Mouse (Mus musculus) midbrain, embryonic 10.5 days (tissue): ENCODE measurements around the gene Cdk2ap2. TPM values are rescaled to one million over a fixed set of nuclear protein-coding genes. Genes with fewer than 3 reads are reported as not detected.
"Not testable (repeated sequence)": the region's sequence is repeated elsewhere in the genome, so short reads cannot be mapped to it uniquely, and the experiment has no call there.

Source experiments
- DNase-seq: peaks from one replicate; pipeline ENCODE4 v3.0.0-alpha.2; 2017; ENCODE audit warnings: low spot score
- H3K27ac ChIP-seq: fragments of 300-500 bp; sonication (generic); replicated peaks from 2 replicates; pipeline ENCODE4 v1.5.1; 2016; ENCODE audit warnings: mild to moderate bottlenecking
- H3K27me3 ChIP-seq: fragments of 300-500 bp; sonication (generic); 2 replicates; pipeline ENCODE4 v1.6.1; 2016; ENCODE audit warnings: low read depth, mild to moderate bottlenecking; ENCODE audit not compliant: poor library complexity, severe bottlenecking
- H3K36me3 ChIP-seq: fragments of 300-500 bp; sonication (generic); 2 replicates; pipeline ENCODE4 v1.6.1; 2016; ENCODE audit warnings: mild to moderate bottlenecking, moderate library complexity
- H3K4me1 ChIP-seq: fragments of 300-500 bp; sonication (generic); 2 replicates; pipeline ENCODE4 v1.6.1; 2016
- H3K4me3 ChIP-seq: fragments of 300-500 bp; sonication (generic); 2 replicates; pipeline ENCODE4 v1.5.1; 2016; ENCODE audit warnings: mild to moderate bottlenecking, moderate library complexity
- H3K9me3 ChIP-seq: fragments of 300-500 bp; sonication (generic); replicated peaks from 2 replicates; pipeline ENCODE4 v1.6.1; 2016; ENCODE audit warnings: mild to moderate bottlenecking
- WGBS: fragments of 180-500 bp; shearing (Covaris S2); methylation state at CpG from one replicate; pipeline ENCODE4 v1.1.7; 2016; 5-methylcytosine and 5-hydroxymethylcytosine counted together
- polyA plus RNA-seq: library from polyadenylated mRNA; unstranded; fragments of >200 nt; fragmentation: Nextera tagmentation; extraction: Ambion mirVana; gene quantifications from 2 replicates; pipeline ENCODE4 v1.2.1, GENCODE M21; 2016

The Cdk2ap2 gene
- 76.2 and 82.5 TPM in 2 replicates for polyA plus RNA-seq

DNA sequence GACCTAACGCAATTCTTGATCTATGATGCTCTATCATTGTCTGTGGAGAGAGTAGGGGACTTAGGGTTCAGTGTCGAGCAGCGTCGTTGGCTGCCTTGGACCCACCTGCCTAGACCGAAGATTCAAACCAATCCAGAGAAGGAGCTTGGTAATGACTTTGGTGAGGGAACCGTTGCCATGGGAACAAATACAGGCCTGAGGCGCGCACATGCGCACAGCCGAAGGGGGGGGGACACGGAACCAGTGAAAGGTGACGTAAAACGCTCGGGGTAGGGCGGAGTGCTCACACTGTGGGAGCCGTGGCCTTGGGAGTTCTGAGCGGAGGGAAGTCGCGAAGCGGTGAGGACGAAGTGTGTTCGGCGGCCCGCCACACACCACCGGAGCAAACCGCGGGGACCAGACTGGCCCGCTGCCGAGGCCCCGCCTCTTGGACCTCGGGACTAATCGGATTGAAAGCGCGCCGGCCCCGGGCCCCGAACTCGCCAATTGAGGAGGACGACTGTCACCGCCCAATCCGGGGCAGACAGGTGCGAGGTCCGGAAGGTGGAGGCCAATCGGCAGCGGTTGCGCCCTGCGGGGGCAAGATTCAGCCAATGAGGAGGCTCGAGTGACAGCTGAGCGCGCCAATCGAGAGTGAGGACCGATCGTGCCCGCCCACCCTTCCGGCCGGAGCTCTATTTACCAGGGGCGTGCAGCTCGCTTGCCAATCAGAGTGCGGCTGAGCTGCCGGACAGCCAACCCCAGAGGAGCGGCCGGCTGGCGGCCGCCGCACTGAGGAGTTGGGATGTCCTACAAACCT is at the start of gene Cdk2ap2:
Gene Cdk2ap2 (plus strand): TSS at position 541 of the 799 bp plus-strand sequence.
- Histone ChIP-seq H3K4me3 (peak within 1 kb of the TSS; percentile 70), H3K27me3 (peaks cover 29% of the 10 kb centered on the region), H3K9me3 (no peaks in the 10 kb centered on the region; the same call in 1 of the 2 replicates), H3K4me1 (peaks cover 58% of the 10 kb centered on the region), H3K36me3 (no peaks in the 10 kb centered on the region), H3K27ac (peak within 1 kb of the TSS; percentile 93)
- DNase-seq = peak; percentile 99
- under 1% methylated on average over 65 of the region's 65 CpGs for WGBS

DNA sequence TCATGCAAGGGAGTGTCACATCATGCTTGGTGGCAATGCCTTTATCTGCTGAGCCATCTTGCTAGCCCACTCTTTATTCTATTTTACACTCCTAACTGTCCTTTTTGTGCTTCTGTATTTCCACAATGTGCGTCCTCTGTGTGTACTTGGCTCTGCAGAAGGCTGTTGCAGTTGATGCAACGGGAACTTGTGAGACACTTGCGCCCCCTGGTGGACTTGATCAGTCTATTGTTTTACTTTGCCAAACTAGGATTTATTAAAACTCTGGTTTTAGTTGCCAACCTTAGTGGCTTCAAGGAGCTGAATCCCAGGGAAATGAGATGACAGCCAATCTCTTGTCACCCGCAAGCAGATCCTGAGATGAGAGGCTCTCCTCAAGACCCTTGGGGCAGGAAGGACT is 49.1 kb upstream of the Cdk2ap2 start:
- no peak overlapping the region for H3K27ac ChIP-seq
- 19% methylated on average over 4 of the region's 4 CpGs for WGBS
- H3K4me1 ChIP-seq = 0 out of 2 replicates have a peak, but pooled peaks cover 2% of the 10 kb centered on the region
- H3K4me3 ChIP-seq = no peak overlapping the region
- H3K27me3 ChIP-seq = no peaks in the 10 kb centered on the region
- no peaks in the 10 kb centered on the region for H3K9me3 ChIP-seq
- no peaks in the 10 kb centered on the region for H3K36me3 ChIP-seq
- DNase-seq = peak; percentile 76

DNA sequence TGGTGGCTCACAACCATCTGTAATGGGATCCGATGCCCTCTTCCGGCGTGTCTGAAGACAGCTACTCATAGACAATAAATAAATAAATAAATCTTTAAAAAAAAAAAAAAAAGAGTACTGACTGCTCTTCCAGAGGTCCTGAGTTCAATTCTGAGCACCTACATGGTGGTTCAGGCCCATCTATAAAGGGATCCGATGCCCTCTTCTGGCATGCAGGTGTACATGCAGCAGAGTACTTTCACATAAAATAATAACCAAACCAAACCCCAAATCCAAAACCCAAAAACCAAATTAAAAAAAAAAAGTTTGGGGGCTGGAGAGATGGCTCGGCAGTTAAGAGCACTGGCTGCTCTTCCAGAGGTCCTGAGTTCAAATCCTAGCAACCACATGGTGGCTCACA is 47.9 kb upstream of the Cdk2ap2 start:
- not testable (repeated sequence) for H3K27ac ChIP-seq, H3K9me3 ChIP-seq, H3K36me3 ChIP-seq, DNase-seq, H3K27me3 ChIP-seq, H3K4me3 ChIP-seq, H3K4me1 ChIP-seq
- WGBS = 80% methylated on average over 5 of the region's 5 CpGs

DNA sequence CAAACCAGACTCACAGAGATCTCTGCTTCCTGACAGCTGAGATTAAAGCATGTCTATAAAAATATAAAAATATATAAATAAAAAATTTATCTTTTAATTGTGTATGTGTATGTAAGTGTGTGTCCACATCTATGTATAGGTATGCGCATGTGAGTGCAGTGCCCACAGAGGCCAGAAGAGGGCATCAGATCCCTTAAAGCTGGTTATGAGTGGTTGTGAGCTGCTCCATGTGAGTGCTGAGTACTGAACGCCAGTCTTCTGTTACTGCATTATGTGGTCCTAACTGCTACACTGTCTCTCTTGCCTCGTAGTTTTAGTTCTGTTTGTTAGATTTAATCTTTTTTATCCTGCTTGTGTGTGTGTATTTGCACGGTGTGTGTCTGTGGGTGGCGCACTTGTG is 46.0 kb upstream of the Cdk2ap2 start:
- Histone ChIP-seq H3K4me1 (peaks cover 3% of the 10 kb centered on the region; the same call in 1 of the 2 replicates), H3K9me3 (no peaks in the 10 kb centered on the region), H3K27ac (no peak overlapping the region), H3K27me3 (no peaks in the 10 kb centered on the region), H3K36me3 (no peaks in the 10 kb centered on the region), H3K4me3 (no peak overlapping the region)
- WGBS = 95% methylated on average over 5 of the region's 5 CpGs
- no peak for DNase-seq

DNA sequence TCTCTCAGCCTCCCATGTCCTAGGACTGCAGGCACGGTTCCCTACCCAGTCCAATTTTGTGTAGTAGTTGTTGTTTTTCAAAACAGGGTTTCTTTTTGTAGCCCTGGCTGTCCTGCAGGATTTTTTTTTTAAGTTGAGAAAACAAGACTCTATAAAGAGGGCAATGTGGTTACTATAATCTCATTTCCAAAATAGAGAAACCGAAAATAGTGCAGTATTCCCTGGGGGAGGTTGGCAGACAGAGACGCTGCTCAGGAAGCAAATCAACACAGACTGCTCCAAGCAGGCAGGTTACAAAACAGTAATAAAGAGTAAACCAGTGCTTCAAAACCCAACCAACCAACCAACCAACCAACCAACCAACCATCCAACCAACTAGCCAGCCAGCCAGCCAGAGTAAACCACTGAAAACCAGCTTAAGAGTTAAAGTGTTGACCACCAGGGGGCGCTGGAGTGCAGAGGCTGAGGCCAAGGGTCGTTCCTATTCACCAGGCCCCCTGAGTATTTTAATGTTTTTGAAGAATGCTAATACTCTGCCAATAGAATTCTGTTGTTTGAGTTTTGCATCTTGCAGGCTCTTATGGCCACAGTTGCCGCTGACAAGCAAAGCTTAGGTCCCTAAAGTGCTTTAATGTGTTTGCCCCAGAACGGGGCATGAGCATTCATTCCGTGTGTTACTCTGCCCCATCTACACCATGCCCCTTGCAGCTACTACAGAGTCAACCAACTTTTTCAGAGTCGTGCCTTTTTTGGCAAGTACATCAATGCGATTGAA is 45.1 kb upstream of the Cdk2ap2 start:
- DNase-seq = peak; percentile 67
- Histone ChIP-seq H3K4me3 (no peak overlapping the region), H3K4me1 (peaks cover 11% of the 10 kb centered on the region), H3K9me3 (no peaks in the 10 kb centered on the region), H3K27me3 (no peaks in the 10 kb centered on the region), H3K36me3 (no peaks in the 10 kb centered on the region), H3K27ac (no peak overlapping the region)
- 53% methylated on average over 10 of the region's 10 CpGs for WGBS

DNA sequence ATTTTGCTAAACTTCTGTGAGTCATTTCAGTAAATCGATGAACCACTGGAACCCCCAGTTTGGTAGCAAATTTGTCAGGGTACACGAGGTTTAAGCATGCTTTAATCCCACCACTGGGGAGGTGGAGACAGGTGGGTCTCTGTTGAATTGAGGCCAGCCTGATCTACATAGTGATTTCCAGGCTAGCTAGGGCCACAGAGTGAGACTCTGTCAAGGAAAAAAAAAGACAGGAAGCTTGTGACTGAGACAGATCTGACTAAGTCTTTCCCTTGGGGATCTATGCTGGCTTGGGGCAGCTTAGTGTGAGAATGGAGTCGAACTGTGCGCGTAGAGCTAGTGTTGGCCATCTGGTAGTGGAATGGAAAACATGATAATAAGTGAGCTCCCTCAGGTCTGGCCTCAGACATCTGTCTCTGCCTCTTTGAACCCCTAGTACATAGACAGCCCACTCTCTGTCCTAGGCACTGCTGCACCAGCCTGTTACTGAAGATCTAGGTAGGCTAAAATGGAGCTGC is 44.4 kb upstream of the Cdk2ap2 start:
- no peak for DNase-seq
- Histone ChIP-seq H3K36me3 (no peaks in the 10 kb centered on the region), H3K9me3 (no peaks in the 10 kb centered on the region)

DNA sequence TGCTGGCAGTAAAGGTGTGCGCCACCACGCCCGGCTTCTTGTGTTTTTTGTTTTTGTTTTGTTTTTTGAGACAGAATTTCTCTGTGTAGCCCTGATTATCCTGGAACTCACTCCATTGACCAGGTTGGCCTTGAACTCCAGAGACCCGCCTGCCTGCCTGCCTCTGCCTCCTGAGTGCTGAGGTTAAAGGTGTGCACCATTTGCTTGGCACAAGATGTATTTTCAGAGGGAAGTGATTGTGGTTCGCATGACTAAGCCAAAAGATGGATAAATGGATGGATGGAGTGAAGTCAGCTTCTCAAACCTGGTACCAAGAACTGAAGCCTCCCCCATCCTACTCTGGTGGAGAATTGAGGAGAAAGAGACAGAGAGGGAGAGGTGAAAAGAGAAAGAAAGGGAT is 42.4 kb upstream of the Cdk2ap2 start:
- WGBS = 87% methylated on average over 5 of the region's 5 CpGs
- H3K9me3 ChIP-seq = no peaks in the 10 kb centered on the region
- no peak overlapping the region for H3K4me3 ChIP-seq
- H3K36me3 ChIP-seq = no peaks in the 10 kb centered on the region
- H3K27ac ChIP-seq = no peak overlapping the region
- H3K4me1 ChIP-seq = peaks cover 12% of the 10 kb centered on the region
- no peak for DNase-seq
- no peaks in the 10 kb centered on the region for H3K27me3 ChIP-seq

More for the DNA sequence above, 44.4 kb upstream of the Cdk2ap2 start:
- WGBS = 84% methylated on average over 5 of the region's 5 CpGs
- Histone ChIP-seq H3K27me3 (no peaks in the 10 kb centered on the region), H3K4me3 (no peak overlapping the region), H3K27ac (no peak overlapping the region), H3K4me1 (peaks cover 12% of the 10 kb centered on the region)

DNA sequence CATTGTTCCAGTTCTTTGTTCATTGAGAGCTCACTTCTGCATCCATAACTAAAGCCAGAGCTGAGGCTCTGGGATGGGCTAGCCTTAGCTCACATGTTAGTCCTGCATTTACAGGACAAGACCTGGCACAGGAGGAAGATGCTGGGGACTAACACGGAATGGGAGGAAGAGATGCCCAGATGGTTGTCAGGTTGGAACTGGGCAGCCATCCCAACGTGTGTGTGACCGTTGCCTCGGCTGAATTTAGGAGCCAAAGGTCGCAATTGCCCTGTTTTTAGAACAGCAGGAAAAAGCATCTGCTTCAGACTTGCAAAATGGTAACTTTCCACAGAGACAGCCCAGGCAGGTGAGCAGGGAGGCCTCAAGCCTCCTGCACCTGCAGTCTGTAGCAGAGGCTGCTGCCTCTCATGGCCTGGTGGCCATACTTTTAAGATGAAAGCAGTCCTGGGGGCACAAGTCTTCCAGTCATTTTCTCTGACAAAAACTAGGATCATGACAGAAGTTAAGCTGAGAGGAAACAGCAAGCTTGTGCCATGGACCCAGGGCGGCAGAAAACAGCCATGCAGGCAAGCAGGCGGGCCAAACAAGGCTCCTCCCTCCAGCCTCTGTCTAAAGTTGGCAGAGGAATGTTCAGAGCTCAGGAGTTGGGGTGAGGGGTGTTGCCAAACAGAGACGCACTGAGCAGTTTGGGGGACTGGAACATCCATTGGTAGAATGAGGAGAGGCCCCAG is 41.6 kb upstream of the Cdk2ap2 start:
- no peaks in the 10 kb centered on the region for H3K27me3 ChIP-seq
- H3K36me3 ChIP-seq = no peaks in the 10 kb centered on the region
- H3K9me3 ChIP-seq = no peaks in the 10 kb centered on the region
- no peak overlapping the region for H3K27ac ChIP-seq
- 78% methylated on average over 8 of the region's 8 CpGs for WGBS
- no peak overlapping the region for H3K4me3 ChIP-seq
- no peak for DNase-seq
- H3K4me1 ChIP-seq = peaks cover 12% of the 10 kb centered on the region

DNA sequence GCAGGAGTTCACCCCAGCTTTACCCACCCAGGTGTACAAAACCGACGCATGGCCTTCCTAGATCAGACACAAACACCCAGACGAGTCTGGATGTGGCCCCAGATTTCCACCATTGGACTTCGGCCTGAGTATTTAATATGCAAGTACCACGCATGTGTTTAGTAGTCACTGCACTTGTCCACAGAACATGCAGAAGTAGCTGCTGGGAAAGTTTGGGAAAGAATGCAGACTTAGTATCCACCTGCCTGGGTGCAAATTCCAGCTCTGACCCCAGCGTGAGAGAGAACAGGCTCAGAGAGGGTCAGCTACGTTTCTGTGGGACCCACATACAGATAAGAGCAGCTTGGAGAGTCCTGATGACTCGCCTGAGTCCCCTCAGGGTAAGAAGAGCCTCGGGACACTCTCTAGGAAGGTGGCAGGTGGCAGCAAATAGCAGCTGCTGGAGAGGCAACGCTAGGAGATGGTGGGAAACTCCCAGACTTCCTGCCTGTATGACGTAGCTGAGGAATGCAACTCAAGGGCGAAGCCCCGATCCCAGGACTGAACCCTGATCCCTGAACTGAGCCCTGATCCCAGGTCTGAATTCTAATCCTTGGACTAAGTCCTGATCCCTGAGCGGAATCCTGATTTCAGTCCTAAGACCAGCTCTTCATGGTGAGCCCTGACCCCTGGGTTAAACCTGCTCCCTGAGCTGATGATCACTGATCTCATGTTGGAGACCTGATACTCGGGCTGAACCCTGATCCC is 40.9 kb upstream of the Cdk2ap2 start:
- 0 out of 2 replicates have a peak overlapping the region, but pooled peaks have one; percentile 13 for H3K27ac ChIP-seq
- 61% methylated on average over 15 of the region's 15 CpGs for WGBS
- H3K36me3 ChIP-seq = no peaks in the 10 kb centered on the region
- DNase-seq = no peak
- peaks cover 12% of the 10 kb centered on the region for H3K4me1 ChIP-seq
- H3K4me3 ChIP-seq = no peak overlapping the region
- no peaks in the 10 kb centered on the region for H3K9me3 ChIP-seq
- H3K27me3 ChIP-seq = no peaks in the 10 kb centered on the region

DNA sequence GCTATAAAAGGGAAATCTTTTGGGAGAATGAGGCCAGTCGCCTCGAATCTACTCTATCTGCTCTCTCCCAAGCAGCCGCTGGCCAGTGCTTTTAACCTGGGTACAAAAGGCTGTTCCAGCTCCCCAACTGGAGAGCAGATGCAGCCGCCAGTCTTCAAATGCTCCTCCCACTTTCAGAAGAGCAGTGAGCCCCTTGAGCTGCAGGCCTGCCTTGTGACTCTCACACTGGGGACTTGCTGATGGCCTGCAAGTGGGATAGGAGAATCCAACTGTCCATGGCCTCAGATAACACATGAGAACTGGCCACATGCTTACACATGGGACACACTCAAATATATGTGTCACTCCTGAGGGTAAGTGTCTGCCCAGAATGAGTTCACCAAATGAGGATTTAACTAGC is 40.3 kb upstream of the Cdk2ap2 start:
- WGBS = 42% methylated on average over 4 of the region's 4 CpGs
- H3K27ac ChIP-seq = no peak overlapping the region
- no peak for DNase-seq

DNA sequence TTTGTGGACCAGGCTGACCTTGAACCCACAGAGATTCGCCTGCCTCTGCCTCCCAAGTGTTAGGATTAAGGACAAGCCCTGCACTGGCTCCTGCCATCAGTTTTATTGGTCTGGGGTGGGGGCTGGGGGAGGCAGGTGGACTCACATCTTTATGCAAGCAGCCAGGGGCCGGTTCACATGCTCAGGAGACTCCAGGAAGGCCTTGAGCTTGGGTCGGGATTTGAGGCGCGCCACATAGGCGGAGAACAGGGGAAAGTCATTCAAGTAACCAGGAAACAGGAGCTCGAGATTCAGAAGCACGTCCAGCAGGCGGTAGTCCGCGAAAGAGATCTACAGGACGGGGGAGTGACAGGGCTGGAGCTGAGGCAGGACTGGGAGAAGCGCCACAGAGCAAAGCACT is 39.6 kb upstream of the Cdk2ap2 start:
- Histone ChIP-seq H3K27me3 (no peaks in the 10 kb centered on the region), H3K4me1 (peaks cover 12% of the 10 kb centered on the region), H3K27ac (no peak overlapping the region), H3K9me3 (no peaks in the 10 kb centered on the region), H3K36me3 (no peaks in the 10 kb centered on the region), H3K4me3 (no peak overlapping the region)
- no peak for DNase-seq
- WGBS = 85% methylated on average over 13 of the region's 13 CpGs

More for the DNA sequence above, 40.3 kb upstream of the Cdk2ap2 start:
- Histone ChIP-seq H3K9me3 (no peaks in the 10 kb centered on the region), H3K4me1 (peaks cover 12% of the 10 kb centered on the region), H3K27me3 (no peaks in the 10 kb centered on the region), H3K4me3 (no peak overlapping the region), H3K36me3 (no peaks in the 10 kb centered on the region)

DNA sequence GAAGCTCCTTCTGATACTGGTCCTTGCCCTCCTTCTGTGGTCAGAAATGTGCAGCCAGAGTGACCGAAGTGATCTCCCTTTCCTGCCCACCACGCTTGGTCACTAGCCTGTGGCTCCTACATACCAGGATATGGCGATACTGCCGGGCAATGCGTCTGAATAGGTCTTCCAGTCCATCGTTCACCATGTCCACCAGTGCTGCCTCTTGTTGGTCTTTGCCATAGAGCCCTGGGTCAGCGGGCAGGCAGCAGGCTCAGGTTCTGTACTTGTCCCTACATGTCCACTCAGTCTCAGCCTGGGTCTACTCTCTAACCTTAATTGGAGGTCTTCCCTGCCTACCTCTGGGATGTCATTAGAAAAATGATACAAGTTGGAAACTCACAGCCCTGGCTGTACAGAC is 39.0 kb upstream of the Cdk2ap2 start:
- H3K27me3 ChIP-seq = no peaks in the 10 kb centered on the region
- peaks cover 12% of the 10 kb centered on the region for H3K4me1 ChIP-seq
- no peak overlapping the region for H3K27ac ChIP-seq
- DNase-seq = no peak
- 92% methylated on average over 7 of the region's 7 CpGs for WGBS
- H3K36me3 ChIP-seq = no peaks in the 10 kb centered on the region
- H3K4me3 ChIP-seq = no peak overlapping the region
- H3K9me3 ChIP-seq = no peaks in the 10 kb centered on the region
